In the genomic region with DNA sequence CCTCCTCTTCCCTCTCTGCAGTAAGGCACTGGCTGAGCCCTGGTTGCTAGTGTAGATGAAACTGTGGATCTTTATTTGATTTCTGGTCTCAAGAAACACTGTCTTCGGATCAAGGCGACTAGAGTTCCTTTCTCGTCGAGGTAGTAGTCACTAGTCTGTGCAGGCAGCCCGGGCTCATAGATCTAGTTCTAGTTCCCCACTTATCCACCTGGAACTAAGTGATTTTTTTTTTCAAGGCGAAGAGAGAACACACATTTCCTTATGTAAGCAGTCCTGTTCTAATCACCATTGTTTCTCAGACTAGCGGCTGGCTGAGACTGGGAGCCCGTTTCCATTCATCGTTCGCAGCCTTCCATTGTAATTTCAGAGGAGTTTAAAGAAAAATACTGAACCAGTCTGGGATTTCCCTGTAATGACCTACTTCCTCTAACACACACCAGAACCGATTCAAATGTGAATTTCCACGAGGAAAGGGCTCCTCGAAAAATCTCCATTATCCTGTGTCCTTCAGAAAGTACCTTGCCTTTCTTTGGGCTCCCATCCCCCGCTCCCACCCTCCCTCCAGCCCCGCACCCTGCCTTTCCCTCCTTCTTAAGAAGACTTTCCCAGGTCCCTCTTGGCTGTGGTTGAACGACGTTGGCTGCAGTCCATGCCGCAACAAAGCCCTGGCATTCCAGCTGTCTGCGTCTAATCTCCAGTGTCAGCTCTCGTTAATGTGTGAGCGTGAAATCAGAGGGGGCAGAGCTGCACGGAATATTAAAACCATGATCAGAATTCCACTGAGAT, we compare ENCODE assay signal across 7 mouse cellular contexts.
DNase-seq lines count a peak whose midpoint lies in the region; ATAC-seq and TF ChIP-seq lines count a peak whose summit lies in the region.

No protein-coding gene starts in this region.

- no peak for TF ChIP-seq CTCF in heart, postnatal 0 days (IDR thresholded peaks at IDR 0.05; ENCODE audit: low read depth)

- peak overlapping the region; percentile 52 for H3K9ac ChIP-seq in heart, postnatal 0 days (replicated peaks; ENCODE audit: low read depth, low read length)
- no peak overlapping the region for H3K9ac ChIP-seq in liver, embryonic 12.5 days
- H3K9ac ChIP-seq in neural tube, embryonic 14.5 days (replicated peaks; ENCODE audit: low read depth, low read length), result peak overlapping the region; percentile 72

- H3K4me2 ChIP-seq in heart, postnatal 0 days (ENCODE audit: low read depth, low read length), result peak overlapping the region; percentile 83
- peak overlapping the region; percentile 53 for H3K4me2 ChIP-seq in liver, embryonic 12.5 days
- peak overlapping the region; percentile 69 for H3K4me2 ChIP-seq in neural tube, embryonic 14.5 days (ENCODE audit: low read depth, low read length)

- 0 out of 2 replicates have a peak, but pooled peaks cover 9% of the 10 kb centered on the region for H3K4me1 ChIP-seq in heart, postnatal 0 days (ENCODE audit: control insufficient read depth, insufficient read depth)
- no peaks in the 10 kb centered on the region for H3K4me1 ChIP-seq in liver, embryonic 12.5 days
- peaks cover 17% of the 10 kb centered on the region for H3K4me1 ChIP-seq in neural tube, embryonic 14.5 days (ENCODE audit: control insufficient read depth, insufficient read depth, low read length)

- ATAC-seq in heart, postnatal 0 days (ENCODE audit: insufficient read depth, low read depth), result peak; percentile 80
- ATAC-seq in liver, embryonic 12.5 days, result no peak
- peak; percentile 95 for ATAC-seq in neural tube, embryonic 14.5 days (ENCODE audit: low read depth)
- ATAC-seq in megakaryocyte, adult 5-6 weeks (ENCODE audit: poor library complexity, severe bottlenecking), result no peak

- H3K36me3 ChIP-seq in heart, postnatal 0 days (replicated peaks; ENCODE audit: control insufficient read depth, insufficient read depth, low read length), result no peaks in the 10 kb centered on the region
- H3K36me3 ChIP-seq in liver, embryonic 12.5 days, result no peaks in the 10 kb centered on the region
- no peaks in the 10 kb centered on the region for H3K36me3 ChIP-seq in neural tube, embryonic 14.5 days (ENCODE audit: control insufficient read depth, insufficient read depth, low read length)

- H3K4me3 ChIP-seq in heart, postnatal 0 days (ENCODE audit: low read depth, low read length), result peak overlapping the region; percentile 49
- H3K4me3 ChIP-seq in liver, embryonic 12.5 days, result peak overlapping the region; percentile 25
- H3K4me3 ChIP-seq in neural tube, embryonic 14.5 days (ENCODE audit: low read depth, low read length), result peak overlapping the region; percentile 32

- H3K27ac ChIP-seq in heart, postnatal 0 days (ENCODE audit: low read depth), result peak overlapping the region; percentile 64
- peak overlapping the region; percentile 25; the same call in 1 of the 2 replicates for H3K27ac ChIP-seq in liver, embryonic 12.5 days
- H3K27ac ChIP-seq in neural tube, embryonic 14.5 days (ENCODE audit: low read depth, low read length), result peak overlapping the region; percentile 98

- DNase-seq in brain, embryonic 18.5 days (ENCODE audit: low read depth, low spot score), result peak; percentile 91
- peak; percentile 74 for DNase-seq in fibroblast of lung, adult 2 months (ENCODE audit: low read depth)
- peak; percentile 73 for DNase-seq in heart, postnatal 0 days (ENCODE audit: low spot score)
- peak; percentile 38 to 72 for DNase-seq in kidney, postnatal 36 days

- H3K27me3 ChIP-seq in heart, postnatal 0 days (ENCODE audit: control insufficient read depth, insufficient read depth, low read length), result no peaks in the 10 kb centered on the region
- peaks cover 17% of the 10 kb centered on the region; the same call in 1 of the 2 replicates for H3K27me3 ChIP-seq in liver, embryonic 12.5 days (replicated peaks)
- H3K27me3 ChIP-seq in neural tube, embryonic 14.5 days (ENCODE audit: control insufficient read depth, insufficient read depth, low read length), result no peaks in the 10 kb centered on the region

- no peak for TF ChIP-seq EP300 in heart, postnatal 0 days (IDR thresholded peaks at IDR 0.05; ENCODE audit: low read depth)

- WGBS in heart, postnatal 0 days, result under 1% methylated on average over 22 of the region's 22 CpGs
- 5% methylated on average over 22 of the region's 22 CpGs for WGBS in liver, embryonic 12.5 days (ENCODE audit: insufficient replicate concordance)
- whole genome bisulfite sequencing in neural tube, embryonic 14.5 days, result under 1% methylated on average over 22 of the region's 22 CpGs

- no peaks in the 10 kb centered on the region for H3K9me3 ChIP-seq in heart, postnatal 0 days (replicated peaks; ENCODE audit: control insufficient read depth, low read length)
- H3K9me3 ChIP-seq in liver, embryonic 12.5 days (replicated peaks), result no peaks in the 10 kb centered on the region
- H3K9me3 ChIP-seq in neural tube, embryonic 14.5 days (ENCODE audit: control insufficient read depth, low read length), result no peaks in the 10 kb centered on the region

Comparison
In these comparisons a context has a peak if more than half of its experiments do, and no peak if none do; other contexts are left out.
1. ATAC-seq: peak in heart, postnatal 0 days (single experiment) and neural tube, embryonic 14.5 days (single experiment); none in liver, embryonic 12.5 days (single experiment) and megakaryocyte, adult 5-6 weeks (single experiment).
2. H3K27ac ChIP-seq: peak in every context shown above with its lines; median percentile 98 in neural tube, embryonic 14.5 days; 64 in heart, postnatal 0 days; 25 in liver, embryonic 12.5 days.
3. Peak in every context shown above with its lines, with median percentiles within 50 percentile points of each other: DNase-seq, H3K4me2 ChIP-seq and H3K4me3 ChIP-seq.